Mouse (Mus musculus): ENCODE measurements at regions not wholly inside any gene's neighbourhood (a gene's known extent, or its start where the extent isn't known, plus 50 kb on each side); places are given as distances from the start of the nearest gene placed in this dataset.
A peak's percentile ranks its signal among the peaks of the same experiment; 100 is the strongest.

DNA sequence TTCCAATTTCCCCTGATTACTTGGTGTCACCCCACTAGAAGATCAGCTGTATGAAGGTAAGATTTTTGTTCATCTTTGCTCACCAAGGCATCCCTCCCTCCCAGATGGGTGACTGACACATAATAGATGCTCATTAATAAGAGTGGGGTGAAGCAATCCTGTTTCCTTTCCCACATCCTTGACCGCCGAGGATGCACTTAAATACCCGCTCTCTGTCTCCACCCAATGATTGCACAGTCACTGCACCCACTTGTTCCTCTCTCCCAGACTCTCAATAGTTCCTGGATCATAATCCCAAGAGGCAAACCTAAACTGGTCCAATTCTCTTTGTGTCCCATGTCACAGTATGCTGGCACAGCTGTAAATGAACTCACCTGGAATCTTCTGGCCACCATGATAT lies 86.4 kb upstream of the Ccn6 start:
- DNase-seq (ENCODE audit: low read depth, low spot score) = no peak

DNA sequence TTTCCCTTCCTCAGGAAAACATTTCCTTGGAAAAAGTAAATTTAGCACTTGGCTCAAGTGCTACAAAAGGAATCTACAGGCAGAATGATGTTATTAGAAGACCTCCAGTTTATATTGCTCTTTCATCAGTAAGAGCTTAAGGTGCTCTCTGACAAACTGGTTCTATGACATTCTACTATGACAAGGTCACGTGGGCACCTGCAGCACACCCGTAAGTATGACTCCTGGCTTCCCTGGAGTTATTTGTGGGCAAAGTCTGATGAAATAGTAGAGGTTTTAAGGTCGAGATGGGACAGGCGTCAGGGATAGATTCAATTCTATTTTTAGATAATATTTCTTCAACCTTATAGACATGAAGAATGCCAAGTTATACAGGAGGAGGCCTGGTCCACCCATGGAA lies 84.9 kb upstream of the Ccn6 start:
- no peak for DNase-seq (ENCODE audit: low read depth, low spot score)

DNA sequence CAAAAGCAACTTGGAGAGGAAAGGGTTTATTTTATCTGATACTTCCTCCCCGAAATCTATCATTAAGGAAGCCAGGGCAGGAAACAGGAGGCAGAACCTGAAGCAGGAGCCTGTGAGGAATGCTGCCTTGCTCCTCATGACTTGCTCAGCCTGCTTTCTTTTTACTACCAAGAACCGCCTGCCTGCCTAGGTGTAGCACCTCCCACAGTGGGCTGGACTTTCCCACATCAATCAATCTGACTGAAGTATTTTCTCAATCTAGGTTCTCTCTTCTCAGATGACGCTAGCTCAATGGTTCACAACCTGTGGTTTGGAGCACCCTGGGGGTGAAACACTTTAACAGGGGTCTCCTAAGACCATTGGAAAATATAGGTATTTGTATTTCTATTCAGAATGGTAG lies 83.4 kb upstream of the Ccn6 start:
- DNase-seq (ENCODE audit: low read depth, low spot score) = no peak

DNA sequence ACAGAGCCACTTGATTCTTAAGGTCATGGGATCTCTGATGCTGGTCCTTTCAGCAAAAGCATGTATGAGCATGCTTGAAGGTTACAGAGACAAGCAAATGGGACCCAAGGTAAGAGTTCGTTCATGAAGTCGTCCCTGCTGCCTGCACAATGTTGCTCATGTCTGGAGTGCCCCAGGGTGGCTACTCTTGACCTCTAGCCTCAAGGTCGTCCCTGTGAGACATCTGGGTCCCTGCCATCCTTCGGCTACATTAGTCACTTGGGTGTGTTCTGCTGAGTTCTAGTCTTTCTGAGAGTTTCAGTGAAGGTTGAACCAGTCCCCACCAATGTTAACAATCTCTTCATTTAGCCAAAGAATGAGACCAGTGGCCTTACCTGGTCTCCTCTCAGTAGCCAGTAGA lies 81.5 kb upstream of the Ccn6 start:
- no peak for DNase-seq (ENCODE audit: low read depth, low spot score)

DNA sequence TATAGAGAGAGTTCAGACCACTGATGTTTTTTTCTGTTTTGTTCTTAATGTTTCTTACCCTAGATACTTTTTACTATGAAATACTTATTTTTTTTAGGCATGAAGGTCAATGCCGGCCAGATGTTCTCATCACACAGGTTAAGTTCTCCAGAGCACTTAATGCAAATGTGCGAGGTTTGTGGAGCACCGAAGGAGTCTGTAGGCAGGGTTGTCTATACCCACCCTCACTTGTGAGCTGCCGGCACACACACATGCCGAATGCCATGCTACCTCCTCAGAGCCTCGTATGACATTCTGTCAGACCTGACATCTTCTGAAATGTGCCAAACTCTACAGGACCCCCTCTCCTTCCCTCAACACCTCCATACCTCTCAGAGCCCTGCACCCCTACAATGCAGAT lies 80.5 kb upstream of the Ccn6 start:
- no peak for DNase-seq (ENCODE audit: low read depth, low spot score)

DNA sequence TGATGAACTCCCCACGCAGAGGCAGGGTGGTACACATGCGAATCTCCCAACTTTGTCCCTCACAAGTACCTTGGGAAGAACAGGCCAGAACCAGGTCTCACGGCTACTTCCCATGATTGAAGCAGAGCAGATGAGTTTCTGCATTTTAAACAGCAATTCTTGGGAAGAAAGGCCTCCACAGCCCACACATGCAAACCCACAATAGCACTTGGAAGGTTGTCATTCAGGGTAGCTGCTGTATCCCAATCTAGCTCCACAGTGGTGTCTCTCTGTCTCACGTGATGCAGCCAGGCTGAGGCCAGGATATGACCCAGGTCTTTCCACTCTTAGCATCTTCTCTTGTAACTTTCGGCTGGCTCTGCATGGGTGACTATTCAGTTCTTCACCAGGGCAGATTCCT lies 78.8 kb upstream of the Ccn6 start:
- DNase-seq (ENCODE audit: low read depth, low spot score) = no peak

DNA sequence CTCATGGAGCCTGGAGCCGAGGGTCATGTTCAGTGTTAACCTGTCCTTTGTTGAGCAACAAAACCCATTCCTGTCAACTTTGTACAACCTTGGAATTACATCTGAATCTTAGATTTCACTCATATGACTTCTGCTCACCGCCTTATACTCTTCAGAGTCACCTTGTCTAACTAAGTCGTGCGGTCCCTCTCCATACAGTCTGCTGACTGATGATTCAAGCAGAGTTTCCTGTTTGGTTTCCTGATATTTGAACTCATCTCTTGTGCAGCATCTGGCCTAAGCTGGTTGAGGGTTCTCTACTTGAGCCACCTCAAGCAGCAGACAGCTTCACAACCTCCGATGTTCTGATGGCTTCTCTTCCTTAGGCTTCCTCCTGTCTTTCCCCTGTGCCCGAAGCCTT lies 78.3 kb upstream of the Ccn6 start:
- DNase-seq (ENCODE audit: low read depth, low spot score) = no peak

DNA sequence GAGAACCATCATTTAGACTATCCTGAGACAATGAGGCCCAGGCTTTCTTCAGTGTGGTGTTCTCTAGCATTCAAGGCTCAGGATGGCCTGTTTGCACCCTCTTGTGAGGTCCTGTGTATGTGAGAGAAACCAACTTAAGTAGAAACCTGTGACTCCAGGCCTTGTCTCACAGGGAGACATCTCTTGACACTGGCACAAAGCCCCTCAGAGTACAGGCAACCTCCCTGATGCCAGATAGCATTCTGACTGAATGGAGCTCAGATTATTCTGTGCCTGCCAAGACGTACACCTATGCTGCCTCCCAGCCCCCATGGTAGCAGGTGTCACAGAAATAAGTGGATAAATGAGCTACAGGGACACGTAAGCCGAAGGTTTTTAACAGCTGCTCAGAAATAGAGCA lies 77.9 kb upstream of the Ccn6 start:
- no peak for DNase-seq (ENCODE audit: low read depth, low spot score)

DNA sequence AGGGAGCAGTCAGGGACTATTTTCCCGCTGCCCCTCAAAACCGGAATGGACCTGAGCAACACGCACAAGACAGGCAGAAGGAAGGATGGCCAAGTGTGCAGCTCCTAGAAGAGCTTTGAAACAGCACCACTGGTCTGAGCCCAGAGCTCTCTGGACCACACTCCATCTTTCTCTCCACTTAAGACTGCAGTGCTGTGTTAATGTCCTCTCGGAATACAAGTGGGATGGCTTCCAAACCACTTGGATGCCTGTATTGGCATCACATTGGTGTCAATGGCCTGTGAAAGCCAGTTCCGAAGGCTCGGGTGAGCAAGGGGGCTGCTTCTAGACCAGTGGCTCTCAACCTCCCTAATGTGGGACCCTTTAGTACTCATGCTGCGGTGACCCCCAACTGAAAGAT lies 77.4 kb upstream of the Ccn6 start:
- no peak for DNase-seq (ENCODE audit: low read depth, low spot score)

DNA sequence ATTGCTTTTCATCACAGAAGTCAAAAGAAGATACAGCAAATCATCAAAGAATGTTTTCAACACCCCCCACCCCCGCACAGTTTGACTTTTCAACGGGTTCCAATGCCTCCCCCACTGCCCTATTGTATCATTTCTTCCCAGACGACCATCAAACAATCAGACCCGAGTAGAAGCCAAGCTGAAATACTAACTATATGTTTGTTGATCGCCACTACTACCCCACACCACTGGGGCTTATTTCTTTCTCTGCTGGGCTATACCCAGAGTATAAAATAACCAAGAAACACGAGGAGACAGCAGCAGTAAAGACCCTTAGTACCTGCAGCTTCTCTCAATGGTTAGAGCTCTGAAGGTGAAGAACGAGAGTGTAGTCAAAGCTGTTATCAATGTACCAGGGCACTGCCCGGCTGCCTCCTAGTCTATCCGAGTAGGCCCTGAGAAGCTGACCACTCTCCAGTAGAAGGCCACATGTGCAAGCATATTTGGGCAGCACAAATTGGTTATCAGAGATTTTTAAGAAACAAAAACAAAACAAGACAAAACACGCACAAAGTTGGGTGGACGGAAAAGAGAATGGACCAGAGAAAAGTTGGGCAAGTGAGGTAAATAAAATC lies 76.7 kb upstream of the Ccn6 start:
- DNase-seq (ENCODE audit: low read depth, low spot score) = no peak

DNA sequence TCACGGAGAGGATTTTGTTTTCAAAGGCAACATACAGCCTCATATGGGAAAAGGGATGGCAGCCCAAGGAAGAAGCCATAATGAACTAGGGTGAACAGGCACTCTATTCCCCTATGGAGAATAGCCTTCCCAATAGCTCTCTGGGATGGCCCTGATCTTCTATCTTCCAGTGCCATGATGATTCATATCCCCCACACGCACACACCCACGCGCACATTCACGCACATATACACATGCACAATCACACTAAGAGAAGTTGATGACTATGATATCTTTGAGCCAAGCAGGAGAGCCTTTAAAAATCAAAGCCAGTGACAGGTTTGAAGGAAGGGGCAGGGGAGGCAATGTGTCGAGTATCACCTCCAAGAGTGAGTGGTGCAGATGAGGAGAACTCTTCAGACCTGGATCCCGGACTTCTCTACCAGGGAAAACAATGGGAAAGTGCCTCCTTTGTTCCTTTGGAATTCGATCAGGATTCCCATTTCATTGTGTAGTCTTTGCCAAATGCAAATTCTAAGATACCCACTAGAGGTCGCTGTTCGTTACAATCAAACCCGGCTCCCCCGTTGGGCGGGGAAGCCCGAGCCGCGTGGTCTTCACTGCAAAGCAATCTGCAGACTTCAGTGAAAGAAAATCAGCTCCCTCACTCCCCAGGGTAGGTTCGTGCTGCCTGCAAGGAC lies 76.0 kb upstream of the Ccn6 start:
- DNase-seq (ENCODE audit: low read depth, low spot score) = peak; percentile 77

DNA sequence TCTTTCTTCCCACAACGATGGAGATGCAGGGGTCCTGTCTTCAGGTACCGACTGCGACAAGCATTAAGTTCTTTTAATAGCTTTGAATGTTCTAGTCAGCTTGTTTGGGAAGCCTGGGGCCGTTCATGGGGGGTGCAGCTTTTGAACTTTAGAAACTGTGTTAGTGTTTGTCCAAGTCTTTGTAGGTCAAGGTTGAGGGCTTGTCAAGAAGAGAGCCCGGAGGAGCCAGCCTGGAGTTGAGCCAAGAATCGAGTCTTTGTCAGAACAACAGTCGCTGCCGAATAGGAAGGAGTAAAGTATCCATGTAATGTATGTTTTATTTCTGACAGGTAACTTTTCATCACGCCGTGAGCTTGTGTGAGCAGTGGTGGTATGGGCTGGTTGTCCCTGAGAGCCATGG lies 75.0 kb upstream of the Ccn6 start:
- no peak for DNase-seq (ENCODE audit: low read depth, low spot score)

DNA sequence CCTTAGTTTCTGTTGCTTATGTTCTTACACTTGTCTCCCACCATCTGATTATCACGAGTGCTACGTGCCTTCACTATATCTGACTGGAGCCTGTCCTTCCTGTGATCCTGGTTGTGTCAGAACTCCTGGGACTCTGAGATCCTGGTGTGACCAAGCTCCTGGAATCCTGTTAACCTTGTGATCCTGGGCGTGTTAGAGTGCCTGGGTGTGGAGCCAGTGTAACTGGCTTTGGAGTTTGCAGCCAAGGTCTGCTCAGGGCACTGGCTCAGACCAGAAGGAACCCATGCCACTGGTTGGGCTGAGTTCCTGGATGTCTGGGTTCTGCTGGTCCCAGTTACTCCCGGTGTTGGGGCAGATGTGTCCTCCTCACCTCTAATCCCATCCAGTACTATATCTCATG lies 74.0 kb upstream of the Ccn6 start:
- DNase-seq (ENCODE audit: low read depth, low spot score) = no peak

DNA sequence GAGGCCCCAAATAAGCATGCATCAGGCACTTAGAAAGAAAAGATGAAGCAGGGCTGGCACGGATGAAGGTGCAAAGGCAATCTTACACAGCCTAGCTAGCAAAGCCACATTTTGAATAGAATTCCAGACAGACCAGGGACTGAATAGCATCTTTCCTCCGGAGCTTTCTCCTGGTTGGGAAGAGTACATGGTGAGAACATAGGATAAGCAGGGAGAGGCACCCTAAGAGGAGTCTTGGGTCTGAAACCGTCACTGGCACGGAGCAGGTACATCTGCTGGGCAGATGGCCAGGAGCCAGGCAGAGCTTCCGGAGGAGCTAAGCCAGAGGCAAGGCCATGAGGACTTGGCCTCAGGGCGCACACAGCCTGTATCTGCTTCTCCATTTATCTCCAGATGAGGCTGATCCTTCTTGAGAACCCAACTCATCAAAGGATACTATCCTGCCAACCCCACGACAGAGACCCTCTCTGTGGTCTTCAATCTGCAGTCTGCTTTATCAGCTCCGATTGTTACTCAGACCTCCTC lies 70.4 kb upstream of the Ccn6 start:
- no peak for DNase-seq (ENCODE audit: low read depth, low spot score)

DNA sequence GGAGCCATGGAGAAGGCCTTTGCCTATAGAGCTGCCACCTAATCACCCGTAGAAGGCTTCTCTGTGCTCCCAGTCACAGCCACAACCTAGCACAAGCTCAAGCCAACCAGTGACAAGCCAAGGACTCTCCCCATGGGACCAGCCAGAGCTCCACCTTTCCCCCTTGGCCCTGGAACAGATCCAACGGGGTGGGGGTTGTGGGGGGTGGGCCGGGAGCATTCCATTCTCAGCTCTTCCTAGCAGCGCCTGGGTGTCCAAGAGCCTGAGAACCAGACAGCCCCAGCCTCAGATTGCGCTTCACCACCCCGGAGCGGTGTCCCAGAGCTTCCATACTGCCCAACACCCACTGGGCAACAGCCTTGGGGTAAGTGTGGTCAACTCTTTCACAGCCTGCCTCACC lies 69.6 kb upstream of the Ccn6 start:
- DNase-seq (ENCODE audit: low read depth, low spot score) = no peak

DNA sequence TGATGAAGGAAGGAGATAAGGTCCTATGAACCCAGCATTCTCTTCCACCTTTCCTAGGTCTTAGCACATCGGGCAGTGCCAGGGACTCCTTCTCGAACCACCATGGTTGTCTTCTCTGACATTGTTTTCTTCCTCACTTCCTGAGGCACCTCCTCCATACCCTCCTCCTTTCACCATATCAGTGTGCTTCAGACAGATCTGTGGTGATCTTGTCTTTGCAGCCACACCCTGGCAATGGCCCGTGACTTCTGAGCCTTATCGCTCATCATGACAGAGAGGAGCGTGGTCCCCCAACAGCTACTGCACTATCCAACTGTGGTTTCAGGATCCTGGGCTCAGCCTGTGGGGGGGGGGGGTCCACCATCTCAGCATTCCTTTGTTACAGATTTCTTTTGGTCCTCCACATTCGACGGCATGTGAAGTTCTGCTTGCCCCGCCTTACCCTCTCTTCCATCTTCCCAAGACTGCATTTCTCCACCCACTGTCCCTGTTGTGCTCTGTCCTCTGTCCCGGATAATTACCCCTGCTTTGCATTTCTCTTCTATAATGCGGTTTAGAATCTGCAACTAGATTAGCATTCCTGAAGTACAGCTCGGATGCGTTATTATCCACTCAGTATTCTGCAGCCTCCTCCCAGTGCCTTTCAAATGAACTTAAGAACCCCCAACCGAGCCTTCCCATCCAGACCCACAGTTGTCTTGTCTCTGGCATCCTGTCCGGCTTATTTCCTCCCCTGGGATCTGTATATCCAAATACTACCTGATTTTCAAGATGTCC lies 67.2 kb upstream of the Ccn6 start:
- no peak for DNase-seq (ENCODE audit: low read depth, low spot score)

DNA sequence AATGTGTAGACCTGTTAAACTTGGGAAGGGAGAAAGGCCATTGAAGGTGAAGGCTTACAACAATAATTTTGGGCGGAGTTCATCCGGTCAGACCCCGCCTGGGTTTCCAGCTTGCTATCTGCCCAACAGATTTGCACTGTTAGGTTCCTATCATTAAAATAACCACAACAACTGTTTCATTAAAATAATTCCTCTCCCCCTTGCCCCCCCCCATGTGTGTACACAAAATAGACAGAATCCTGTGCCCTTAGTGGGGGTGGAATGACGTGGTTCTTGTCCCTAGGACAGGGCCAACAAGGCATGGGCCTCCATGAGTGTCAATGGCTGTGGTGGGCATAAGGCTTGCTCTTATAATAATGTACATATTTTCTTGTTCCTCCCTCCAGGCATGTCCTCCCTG lies 65.6 kb upstream of the Ccn6 start:
- DNase-seq (ENCODE audit: low read depth, low spot score) = no peak

DNA sequence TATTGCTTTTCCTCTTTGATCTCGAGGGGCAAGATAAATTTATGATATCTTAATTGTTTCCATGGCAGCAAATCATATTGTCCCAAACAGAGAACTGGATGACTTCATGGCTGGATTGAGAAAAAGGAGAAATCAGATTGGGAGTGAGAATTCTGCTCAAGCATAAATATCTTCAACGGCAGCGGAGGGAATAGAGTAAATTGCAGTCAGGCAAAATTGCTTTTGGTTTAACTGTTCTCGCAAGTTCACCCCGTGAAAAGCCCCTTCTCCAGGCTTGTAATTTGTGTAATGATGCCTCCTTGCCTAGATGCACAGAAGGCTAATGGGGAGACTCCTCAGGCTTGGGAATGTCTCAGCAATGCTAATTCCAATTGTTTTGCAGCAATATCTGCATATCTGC lies 64.4 kb upstream of the Ccn6 start:
- DNase-seq (ENCODE audit: low read depth, low spot score) = no peak

DNA sequence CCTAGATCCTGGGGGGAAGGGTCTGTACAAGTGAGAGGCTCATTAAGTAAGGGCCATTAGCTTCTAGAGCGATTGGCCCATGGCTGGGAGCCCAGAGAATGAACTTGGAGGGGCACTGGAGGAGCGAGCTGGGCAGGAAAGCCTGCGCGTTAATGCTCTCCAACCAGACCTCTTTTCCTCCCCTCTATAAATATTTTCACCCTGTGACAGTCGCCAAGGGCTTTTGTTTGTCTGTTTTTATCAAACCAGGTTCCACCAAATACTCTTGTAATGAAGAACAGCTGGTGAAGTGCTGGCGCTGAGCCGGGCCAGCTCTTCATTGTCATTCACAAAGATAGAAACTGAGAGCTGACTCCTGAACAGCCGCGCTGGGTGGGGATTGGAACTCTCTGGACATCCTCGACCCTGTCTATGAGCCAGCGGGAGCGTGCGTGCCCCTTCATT lies 63.9 kb upstream of the Ccn6 start:
- DNase-seq (ENCODE audit: low read depth, low spot score) = no peak

DNA sequence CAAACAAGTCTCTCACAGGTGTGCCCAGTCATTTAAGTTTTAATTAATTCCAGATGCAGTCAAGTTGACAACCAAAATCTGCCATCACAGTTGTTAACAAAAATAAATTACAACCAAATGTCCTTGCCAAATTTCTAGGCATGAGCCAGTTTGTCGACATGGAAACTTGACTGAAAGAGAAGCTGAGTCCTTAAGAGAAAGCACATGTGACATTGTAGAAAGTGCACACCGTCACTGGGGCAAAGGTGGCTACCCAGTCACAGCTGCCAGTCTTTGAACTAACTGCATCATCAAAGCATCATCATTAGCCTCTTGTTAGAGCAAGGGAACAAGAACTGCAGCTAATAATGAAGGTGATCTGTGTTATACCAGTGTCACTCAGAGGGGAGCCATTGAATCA lies 62.9 kb upstream of the Ccn6 start:
- DNase-seq (ENCODE audit: low read depth, low spot score) = no peak

DNA sequence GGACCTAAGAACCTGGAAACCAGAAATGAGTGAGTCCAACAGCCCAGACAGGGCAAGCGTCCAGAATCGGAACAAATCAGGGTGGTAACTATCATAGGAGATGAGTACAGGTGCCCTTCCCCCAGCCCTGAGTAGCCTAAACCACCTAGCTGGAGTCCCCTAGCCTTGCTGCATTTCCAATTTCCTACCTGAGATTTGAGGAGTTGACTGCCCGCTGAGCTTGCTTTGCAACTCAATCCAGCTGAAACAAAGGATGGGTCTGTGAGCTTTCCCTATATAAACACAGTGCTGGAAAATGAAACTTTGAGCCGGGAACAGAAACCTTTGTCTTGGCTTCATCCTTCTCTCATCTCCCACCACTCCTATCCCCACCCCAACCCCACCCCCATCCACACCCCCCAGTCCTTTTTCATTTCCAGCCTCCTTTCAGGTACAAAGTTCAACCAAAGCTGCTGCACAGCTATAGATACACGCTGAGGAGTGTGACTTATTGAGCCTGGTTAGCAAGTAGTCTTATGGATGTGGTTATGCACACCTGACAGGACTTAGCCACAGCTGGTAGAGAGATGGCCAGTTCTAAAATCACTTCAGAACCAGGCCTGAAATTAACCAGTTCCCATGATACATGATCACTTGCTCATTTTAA lies 61.0 kb upstream of the Ccn6 start:
- DNase-seq (ENCODE audit: low read depth, low spot score) = no peak

DNA sequence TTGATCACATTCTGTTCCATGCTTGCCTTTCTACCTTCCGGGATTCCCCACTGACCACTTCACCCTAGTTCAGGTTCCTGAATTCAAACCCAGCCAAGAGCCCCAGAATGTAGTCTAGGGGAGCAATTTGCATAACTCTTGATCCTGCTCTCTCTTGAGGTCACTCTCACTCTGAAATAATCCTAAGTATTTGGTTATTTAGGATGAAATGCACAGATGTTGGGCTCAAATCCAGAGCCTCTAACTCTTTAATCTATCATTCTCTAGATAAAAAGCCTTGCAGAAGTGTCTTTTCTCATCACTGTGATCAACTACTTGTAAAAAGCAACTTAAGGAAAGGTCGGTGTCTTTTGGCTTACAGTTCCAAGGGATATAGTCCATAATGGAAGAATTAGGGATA lies 57.4 kb upstream of the Ccn6 start:
- DNase-seq (ENCODE audit: low read depth, low spot score) = no peak

Measured in A20 (cell line).